Mouse (Mus musculus) left cerebral cortex, postnatal 14 days (tissue): Measurements from ENCODE around the gene Cenpp. TPM values are rescaled to one million over a fixed set of nuclear protein-coding genes. Genes with fewer than 3 reads are reported as not detected.
"Not testable (repeated sequence)": the region's sequence is repeated elsewhere in the genome, so short reads cannot be mapped to it uniquely, and the experiment has no call there.

ENCODE experiments used
- DNase-seq, 2 experiments: peaks; one replicate each; pipeline ENCODE4 v3.0.0; 2021 to 2022; ENCODE audit warnings: low spot score in 2 of 2, mixed read lengths in 1 of 2
- intact Hi-C: fragments of 180-260 bp; cut with DNase I; formaldehyde crosslinking; loops from one replicate; pipeline ENCODE4 v1.15.1; 2025
- total RNA-seq, 2 experiments: library from RNA; stranded (reverse); gene quantifications; 2 replicates each; pipeline ENCODE4 v1.2.3; 2021

The Cenpp gene
- total RNA-seq, 2 experiments from 2014 or later, result 0.92 to 1.5 TPM

DNA sequence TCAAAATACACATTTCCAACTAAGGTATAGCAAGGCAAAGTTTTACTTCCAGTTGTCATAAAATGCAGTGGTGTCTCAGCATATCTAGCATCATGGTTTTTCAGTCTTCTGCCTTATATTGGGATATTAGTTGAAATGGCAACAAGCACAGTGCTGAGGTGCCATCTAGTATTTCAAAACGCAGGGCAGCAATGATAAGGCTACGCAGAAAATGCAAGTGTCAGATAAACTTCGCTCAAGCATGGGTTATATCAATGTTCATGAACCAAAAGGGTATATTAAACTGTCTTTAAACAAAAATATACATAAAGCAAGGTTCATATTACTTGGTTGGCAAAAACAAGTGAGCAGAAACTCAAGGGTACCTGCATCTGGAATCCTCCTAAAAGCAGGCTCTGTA lies 35.6 kb downstream of the Cenpp start:
- no peak for DNase-seq
- intact Hi-C loops, result no loop called here

DNA sequence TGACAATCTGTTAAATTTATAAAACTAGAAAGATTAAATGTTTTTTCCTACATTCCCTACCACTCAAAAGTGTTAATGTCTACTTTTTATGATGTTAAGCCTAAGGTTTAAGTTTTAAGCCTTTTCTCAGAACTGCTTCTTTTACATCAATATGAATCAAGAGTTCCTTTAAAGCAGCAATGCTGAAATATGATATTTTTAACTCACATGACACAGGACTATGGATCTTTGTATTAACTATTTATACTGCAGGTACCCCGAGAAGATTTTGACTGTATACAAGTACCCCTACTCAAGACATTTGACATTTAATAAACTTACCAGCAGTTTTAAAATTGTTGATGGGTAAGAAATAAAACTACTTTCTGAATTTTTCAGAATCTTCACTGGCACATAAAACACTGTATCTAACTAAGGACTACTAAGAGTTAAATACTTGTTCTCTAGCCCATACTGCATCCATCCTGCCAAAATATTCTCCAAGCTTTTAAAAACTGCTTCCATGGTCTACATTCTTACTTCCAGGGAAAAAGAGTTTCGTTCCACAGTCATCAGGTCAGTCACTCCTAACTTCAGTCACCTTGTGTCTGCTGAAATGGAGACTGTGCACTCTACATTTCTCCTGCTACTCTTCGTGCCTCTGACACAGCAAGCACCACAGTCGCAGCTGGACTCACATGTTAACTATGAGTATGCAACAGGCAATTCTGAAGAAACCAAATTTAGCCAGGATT lies 43.8 kb downstream of the Cenpp start:
- intact Hi-C loops, result no loop called here
- DNase-seq, result no peak

DNA sequence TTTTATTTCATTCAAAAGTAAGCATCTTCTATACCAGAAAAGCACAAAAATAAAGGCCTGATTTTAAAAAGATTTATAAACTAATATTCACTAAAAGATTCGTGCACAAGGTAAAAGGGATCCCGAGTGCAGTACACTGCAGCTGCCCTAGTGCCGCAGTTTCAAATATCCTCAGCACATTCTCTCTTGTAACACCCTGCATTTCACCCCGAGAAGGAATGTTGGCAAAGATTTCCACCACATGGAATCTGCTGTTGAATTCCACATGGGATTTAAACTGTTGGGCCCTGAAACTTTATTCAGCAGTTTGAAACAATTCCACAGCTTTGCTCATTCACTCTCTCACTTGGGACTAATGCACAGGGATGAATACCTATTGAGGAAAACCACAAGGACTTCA lies 44.9 kb downstream of the Cenpp start, which contains the start of gene Ogn:
Gene Ogn (plus strand): TSS at position 333 of the 400 bp plus-strand sequence.
- DNase-seq, result no peak

DNA sequence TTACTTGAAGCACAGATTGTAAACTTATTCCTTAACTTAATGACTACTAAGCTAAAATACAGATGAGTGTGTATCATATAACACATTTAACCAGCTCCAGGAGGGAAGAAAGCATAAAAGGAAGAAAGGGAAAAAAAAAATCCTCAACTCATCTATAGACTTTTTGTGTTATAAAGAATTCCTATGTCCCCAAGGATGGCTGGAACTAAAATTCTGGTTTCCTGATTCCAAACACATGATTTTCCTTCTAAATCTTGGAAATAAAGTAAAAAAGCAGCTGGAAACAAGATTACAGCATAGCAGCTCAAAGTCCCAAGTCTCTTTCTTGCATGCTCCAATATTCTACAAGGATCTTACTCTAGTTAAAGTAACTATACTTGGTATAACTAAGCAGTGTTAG lies 49.0 kb downstream of the Cenpp start:
- intact Hi-C loops, result no loop called here
- DNase-seq, result no peak

More for the DNA sequence above, 44.9 kb downstream of the Cenpp start, which contains the start of gene Ogn:
- intact Hi-C loops, result no loop called here

DNA sequence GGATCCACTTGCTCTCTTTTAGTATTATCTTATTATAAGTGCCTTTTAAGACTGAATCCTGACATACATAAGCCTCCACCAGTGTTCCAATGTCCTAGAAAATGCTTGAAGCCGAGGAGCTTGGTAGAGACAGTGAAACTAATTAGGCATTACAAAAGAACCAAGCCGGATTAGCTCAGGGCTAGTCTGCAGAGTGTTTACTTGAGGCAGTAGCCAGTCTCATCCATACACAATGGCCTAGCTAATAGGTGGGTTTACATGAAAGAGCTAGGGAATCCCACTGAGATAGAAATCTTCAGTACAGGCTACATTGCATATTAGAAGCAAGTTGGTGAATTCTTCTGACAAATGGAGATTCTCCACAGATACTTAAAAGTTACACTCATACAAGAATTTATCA lies 50.0 kb downstream of the Cenpp start:
- DNase-seq, intact Hi-C loops: not testable (repeated sequence)

DNA sequence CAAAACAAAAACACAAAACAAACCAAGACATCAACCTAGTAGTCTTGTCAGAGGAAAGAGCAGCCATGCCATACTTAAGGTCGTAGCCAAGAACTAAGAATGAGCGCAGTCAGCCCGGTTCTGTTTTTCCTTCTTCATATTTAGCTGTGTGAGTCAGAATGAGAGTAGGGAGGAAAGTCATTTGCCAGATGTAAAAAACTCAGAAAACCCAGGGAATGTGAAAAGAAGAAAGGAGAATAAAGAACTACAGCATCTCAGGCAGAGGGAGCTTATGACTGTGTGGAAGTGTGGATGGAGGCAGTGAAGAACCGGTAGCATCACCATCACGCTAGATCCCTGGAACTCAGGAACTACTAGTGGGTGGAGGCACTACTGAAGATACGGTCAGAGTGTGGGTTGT lies 66.5 kb downstream of the Cenpp start:
- DNase-seq, result no peak
- intact Hi-C loops, result no loop called here

DNA sequence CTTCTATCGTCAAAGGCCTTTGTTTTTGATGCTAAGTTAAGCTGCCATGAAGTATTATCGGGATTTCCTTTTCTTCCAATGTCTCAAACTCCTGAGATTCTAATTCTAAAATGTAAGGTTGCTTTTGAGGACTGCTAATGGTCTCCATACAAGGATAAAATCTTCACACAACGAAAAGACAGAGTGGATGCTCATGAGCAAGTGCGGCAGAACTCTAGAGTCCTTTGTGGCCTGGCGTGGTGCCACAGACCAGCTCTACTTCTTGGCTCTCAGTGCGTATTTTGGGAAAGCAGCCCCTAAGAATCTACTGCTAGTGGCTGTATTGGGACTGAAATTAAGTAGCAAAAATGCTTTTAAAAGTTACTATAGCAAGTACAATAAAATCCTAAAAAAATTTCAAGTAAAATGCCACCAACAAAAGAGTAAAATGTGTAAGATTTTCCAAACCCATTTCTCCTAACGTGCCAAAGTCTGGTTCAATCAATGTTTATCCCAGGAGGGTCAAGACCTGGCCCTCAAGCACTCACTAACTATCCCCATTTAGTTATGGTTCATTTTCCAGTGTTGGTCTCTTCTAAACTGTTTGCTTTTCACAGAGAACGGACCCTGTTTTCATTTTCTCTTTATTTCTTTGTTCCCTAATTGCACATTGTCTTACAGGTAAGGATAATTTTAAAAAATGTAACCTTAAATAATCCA lies 68.1 kb downstream of the Cenpp start:
- intact Hi-C loops, result no loop called here
- DNase-seq, result no peak

DNA sequence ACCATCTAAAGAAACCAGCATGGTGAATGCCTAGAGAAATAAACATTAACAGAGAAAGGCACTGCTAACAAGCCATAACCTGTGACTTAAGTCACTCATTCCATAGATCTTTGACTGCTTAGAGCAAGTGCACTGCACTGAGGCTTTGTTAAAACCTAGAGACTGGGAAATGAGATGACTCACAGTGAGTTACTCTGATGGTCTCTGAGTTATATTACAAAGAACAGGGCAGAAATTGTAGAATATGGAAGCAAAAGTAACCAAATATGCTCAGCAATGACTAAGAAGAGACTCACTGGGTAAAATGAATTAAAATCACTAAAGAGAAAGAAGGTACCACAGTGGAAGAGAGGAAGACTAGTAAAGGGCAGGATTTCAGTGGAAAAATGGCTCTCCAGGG lies 68.7 kb downstream of the Cenpp start:
- no peak for DNase-seq

DNA sequence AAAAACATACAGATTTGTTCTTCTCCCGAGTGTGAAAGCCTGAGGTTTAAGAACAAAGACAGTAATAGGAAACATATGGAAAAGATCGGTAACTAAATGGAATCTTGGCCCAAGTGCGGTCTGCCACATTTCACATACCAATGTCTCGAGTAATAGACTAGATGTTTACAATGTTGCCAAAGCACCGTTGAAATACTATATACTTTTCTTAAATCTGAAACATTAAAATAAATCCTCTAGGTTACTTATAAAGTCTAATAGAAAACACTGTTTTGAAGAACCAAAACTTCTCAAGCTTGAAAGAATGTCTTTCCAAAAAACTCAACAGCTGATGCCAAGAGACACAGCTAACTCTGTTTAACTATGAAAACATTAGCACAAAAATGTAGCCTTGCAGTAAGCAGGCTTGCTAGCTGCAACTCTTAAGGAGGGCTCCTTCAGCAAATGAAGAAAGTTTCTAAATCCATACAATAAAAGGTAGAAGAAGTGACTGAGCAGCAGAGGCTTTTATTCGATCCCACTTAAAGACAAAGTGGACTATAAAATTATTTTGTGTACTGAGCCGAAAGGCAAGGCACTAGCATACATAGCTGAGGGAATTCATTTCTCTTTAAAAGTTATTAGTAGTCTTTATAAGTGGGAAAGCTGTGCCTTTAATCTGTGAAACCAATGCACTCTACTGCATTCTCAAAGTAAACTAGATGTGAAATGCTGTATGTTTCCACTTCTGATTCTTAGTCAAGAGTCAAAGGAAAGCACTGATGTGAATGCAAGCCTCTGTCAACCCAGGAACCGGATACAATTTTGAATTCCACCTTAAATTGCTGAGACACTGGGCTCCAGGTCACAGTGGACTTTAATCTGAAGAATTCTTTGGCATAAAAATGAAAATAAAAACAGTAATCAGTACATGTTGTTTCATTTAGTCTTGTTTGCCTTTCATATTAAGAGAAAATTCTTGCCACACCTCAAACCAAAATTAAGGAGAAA lies 70.7 kb downstream of the Cenpp start, which contains the start of gene Omd:
Gene Omd (plus strand): TSS at position 922 of the 990 bp plus-strand sequence.
- no peak for DNase-seq
- intact Hi-C loops, result no loop called here

More for the DNA sequence above, 68.7 kb downstream of the Cenpp start:
- intact Hi-C loops, result no loop called here

DNA sequence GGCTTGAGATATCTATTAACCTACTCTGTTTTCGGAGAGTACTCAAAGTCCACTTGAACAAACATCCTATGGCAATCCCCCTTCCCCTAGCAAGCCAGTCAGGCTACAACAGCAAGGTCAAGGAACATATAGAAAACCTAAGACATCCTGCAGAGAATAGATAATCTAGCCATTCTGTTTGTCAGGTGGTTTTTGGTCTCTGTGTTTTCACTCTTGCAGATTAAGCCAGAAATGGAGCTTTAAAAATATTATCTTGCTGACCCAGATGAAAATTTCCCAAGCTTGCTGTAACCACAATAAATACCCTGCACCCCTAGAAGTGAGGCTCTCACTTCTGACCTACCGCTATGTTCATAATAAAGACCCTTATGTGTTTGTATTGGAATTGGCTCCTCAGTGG lies 81.2 kb downstream of the Cenpp start:
- intact Hi-C loops, result no loop called here
- no peak for DNase-seq

DNA sequence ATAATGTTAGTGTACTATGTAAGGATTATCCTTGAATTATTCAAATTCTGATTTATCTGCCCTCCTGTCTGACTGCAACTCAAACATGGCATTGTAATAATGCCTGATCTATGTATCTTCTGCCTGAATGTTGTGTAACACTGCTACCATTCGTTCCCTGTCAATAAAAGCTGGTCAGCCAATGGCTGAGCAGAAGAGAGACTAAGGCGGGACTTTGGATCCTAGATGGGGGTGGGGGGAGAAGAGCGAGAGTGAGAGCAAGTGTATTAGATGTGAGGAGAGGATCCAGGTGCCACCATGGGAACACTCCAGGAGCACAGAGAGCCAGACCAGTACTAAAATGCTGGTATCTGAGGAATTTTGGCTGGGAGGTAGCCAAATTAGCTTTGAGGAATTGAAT lies 82.2 kb downstream of the Cenpp start:
- intact Hi-C loops, result no loop called here
- no peak for DNase-seq

DNA sequence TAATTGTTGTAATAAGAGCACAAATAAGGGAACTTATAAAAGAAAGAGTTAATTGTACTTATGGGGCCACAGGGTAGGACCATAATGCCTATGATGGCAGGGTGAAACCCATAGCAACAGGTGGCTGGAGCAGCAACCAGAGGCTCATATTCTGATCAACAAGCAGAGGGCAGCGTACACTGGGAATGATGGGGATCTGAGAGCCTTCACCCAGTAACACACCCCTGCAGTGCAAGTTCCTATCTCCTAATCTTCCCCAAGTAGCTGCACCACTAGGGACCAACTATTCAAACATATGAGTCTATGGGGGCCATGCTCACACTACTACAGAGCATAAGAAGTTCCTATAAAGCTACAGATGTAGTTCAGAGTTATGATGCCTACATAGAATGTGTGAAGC lies 88.2 kb downstream of the Cenpp start:
- DNase-seq, result no peak
- intact Hi-C loops, result no loop called here

DNA sequence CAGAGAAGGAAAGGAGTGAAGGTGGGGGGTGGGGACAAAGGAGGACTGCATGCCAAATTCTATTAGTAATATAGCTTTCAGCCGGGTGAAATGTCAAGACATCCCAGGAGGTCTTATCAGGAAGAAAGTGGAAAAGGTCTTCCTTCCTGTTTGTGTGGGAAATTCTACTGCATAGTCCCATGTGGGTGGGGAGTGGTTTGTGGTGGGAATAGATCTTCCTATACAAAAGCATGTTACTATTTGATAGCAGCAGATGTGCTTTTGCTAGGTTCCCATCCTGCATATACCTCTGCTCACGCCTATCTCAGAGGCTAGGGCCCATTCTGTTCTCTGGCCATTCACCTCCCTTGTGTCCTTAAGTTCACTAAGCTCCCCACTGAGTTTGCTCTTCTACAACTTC lies 91.7 kb downstream of the Cenpp start:
- intact Hi-C loops, result no loop called here

DNA sequence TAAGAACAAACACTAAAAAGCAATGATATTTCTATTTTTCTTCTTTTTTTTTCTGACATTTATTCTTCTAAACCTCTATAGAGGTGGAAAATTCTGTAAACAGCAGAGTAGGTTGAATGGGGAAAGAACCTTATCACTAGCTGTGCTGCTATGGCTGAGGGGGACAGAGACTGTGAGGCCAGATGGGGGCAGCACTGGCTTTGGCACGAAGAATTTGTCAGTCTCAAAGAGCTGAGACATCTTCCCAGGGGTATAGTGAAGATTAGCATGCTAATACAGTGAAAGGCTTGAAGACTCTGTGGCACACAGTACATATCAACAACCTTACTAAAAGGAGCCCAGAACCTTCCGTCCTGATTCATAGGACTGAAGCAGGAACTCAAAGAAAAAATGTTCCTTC lies 93.4 kb downstream of the Cenpp start:
- intact Hi-C loops, result no loop called here
- no peak for DNase-seq

More for the DNA sequence above, 91.7 kb downstream of the Cenpp start:
- no peak for DNase-seq

DNA sequence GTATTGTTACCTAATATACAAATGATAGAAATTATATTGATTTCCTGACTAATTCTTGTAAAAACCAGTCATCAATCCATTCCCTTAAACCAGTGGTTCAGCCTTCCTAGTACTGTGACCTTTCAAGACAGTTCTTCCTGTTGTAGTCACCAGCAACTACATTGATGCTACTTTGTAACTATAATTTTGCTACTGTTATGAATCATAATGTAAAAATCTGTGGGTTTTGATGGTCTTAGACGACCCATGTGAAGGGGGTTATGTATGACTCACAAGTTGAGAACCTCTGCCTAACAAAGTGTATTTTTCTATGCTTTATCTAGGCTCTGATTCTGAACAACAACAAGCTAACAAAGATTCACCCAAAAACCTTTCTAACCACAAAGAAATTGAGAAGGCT lies 95.7 kb downstream of the Cenpp start:
- no peak for DNase-seq
- intact Hi-C loops, result no loop called here

DNA sequence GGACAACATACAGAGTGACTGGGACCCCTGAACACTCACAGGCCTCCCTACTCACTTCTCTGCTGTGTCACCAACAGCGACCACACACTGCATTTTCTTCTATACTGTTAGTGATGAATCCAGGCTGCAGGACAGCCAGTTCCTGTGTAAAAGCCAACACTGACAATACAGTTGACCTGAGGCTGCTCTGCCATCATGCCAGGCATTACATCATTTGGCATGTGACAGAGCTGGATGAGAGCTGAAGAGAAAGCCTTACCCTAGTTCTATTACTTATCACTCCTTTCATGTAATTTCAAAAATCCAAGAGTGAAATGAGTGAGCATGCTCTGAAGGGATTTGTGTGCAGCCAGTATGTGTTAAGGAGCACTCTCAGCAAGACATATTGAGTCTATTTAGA lies 96.4 kb downstream of the Cenpp start:
- intact Hi-C loops, result no loop called here
- no peak for DNase-seq

DNA sequence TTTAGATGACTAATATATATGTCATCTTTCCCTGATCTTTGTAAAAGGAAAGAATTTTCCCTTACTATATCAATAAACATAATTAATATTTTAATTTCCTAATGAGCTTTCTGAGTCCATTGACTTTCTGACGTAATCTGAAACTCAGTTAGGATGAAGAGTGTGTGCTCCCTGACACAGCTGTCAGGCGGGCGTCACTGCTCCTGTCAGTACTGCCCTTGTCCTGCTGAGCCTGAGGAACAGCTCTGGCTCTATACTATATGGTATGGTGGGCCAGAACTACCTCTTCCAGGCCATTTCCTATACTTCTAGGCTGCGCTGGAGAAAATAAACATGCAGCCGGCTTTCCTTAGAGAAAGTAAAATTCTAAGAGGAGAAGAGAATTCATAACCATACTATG lies 98.1 kb downstream of the Cenpp start:
- DNase-seq, result no peak
- intact Hi-C loops, result no loop called here

DNA sequence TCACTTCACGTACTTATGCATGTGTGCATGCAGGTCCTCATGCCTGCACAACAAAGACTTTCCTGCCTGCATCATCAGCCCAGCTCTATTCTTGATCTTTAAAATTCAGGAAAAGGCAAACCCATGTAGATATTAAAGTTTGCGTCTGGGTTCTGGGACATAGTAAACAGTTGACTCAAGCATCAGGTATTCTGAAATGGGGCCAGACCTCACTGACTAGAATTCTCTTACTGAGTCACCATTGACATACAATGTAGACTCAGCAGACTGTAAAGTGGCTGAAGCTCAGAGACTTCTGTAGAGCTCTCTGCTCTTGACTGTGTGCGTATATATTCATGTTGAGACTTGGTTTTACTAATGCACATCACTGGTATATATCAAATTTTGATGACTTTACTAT lies 103.0 kb downstream of the Cenpp start:
- DNase-seq, result no peak
- intact Hi-C loops, result no loop called here

DNA sequence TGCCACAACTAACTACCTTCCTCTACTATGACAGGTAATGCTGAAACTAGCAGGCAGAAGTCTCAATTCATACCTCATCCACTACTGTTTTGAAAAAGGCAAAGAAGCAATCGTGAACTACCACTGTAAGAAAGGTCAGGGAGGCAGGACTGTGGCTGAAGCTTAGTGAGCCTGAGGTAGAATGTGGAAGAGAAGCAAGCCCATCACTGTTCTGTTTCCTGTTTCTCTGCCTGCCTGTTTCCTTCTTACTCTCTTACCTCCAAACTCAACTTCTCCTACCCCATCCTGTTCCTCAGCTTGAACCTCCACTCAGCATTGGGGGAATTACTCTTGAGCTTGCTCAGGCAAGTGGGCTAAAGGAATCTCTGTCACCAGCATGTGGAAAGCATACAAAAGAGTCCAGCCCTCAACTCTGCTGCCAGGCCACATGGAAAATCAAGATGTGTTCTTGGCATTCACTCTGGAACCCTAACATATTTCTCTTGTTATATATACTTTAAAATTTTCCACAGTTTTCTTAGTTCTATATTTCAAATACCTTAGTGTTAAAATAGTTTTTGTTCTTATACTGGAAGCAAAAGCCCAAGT lies 104.9 kb downstream of the Cenpp start:
- intact Hi-C loops, result no loop called here
- DNase-seq, result no peak

DNA sequence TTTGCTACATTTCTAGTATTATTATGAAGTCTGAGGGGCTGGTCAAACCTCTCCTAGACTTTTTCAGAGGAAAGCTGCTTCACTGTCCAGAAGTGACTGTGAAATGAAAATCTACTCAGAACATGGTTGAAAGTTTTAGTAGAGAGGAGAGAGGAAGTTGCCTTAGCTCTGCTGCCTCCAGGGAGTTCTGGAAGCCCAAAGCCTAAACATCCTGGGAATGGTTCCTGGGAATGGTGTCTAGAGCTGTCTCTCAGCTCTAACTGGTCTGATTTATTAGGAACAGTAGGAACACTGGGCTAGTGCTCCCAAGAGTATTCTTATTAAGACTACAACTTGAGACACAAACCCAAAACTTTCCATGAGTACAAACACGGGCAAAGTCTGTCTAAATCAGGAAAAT lies 106.1 kb downstream of the Cenpp start:
- no peak for DNase-seq
- intact Hi-C loops, result no loop called here
